Mouse (Mus musculus): Measurements from ENCODE around the gene Bri3.

DNA sequence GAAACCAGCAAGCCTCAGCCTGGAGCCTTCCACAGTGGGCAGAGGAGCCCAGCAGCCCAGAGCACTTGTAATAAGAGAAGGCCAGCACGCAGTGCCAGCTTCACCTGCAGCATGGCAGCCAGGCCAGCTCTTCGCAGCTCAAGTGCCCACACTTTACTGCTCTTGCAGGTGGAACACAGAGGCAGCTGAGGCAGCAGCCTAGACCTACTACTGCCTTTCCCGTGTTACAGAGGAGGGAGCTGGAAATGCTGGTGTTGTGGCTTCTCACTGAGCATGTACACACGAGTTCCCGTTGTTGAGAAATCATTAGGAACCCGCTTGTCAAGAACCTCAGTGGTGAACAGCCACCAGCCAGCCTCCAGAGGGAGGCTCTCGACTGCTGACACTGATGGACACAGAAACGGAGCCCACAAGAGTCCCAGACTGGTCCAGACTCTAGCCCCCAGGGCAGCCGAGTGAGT is 34.9 kb downstream of the Bri3 start:
- no peak for TF ChIP-seq CTCF (IDR thresholded peaks at IDR 0.05; ENCODE audit: borderline replicate concordance, control insufficient read depth, extremely low read depth, insufficient read depth, low read length, poor library complexity)
- TF ChIP-seq POLR2A (IDR thresholded peaks at IDR 0.05; ENCODE audit: control insufficient read depth, extremely low read depth, insufficient read depth, low read length, poor library complexity): no peak

All from thymus, adult 2 months (tissue).